Mouse (Mus musculus) forebrain, embryonic 16.5 days (tissue): Measurements from ENCODE around the gene Luc7l3. TPM values are rescaled to one million over a fixed set of nuclear protein-coding genes. Genes with fewer than 3 reads are reported as not detected.

Source experiments
- ATAC-seq: fragments of 200-750 bp; cut with Nextera tagmentation; 2 replicates; pipeline ENCODE4 v1.8.0; 2017; ENCODE audit warnings: mild to moderate bottlenecking, moderate library complexity
- H3K27ac ChIP-seq: fragments of 300-500 bp; sonication (generic); 2 replicates; pipeline ENCODE4 v1.5.1; 2014; ENCODE audit warnings: low read length, control low read depth
- H3K27me3 ChIP-seq: fragments of 300-500 bp; sonication (generic); replicated peaks from 2 replicates; pipeline ENCODE4 v1.6.1; 2014; ENCODE audit warnings: low read length; ENCODE audit not compliant: control insufficient read depth, insufficient read depth
- H3K36me3 ChIP-seq: fragments of 300-500 bp; sonication (generic); 2 replicates; pipeline ENCODE4 v1.6.1; 2014; ENCODE audit not compliant: control insufficient read depth, insufficient read depth
- H3K4me1 ChIP-seq: fragments of 300-500 bp; sonication (generic); replicated peaks from 2 replicates; pipeline ENCODE4 v1.6.1; 2014; ENCODE audit warnings: low read length; ENCODE audit not compliant: control insufficient read depth, insufficient read depth
- H3K4me2 ChIP-seq: fragments of 300-500 bp; sonication (generic); 2 replicates; pipeline ENCODE4 v1.6.1; 2014; ENCODE audit warnings: mild to moderate bottlenecking, low read length, control low read depth
- H3K4me3 ChIP-seq: fragments of 300-500 bp; sonication (generic); replicated peaks from 2 replicates; pipeline ENCODE4 v1.5.1; 2014; ENCODE audit warnings: mild to moderate bottlenecking, low read length, control low read depth
- H3K9ac ChIP-seq: fragments of 300-500 bp; sonication (generic); replicated peaks from 2 replicates; pipeline ENCODE4 v1.6.1; 2014; ENCODE audit warnings: low read depth, low read length, control low read depth
- H3K9me3 ChIP-seq: fragments of 300-500 bp; sonication (generic); 2 replicates; pipeline ENCODE4 v1.6.1; 2016; ENCODE audit warnings: low read length; ENCODE audit not compliant: control insufficient read depth
- WGBS: fragments of 180-500 bp; shearing (Covaris S2); extraction: QIAGEN DNeasy Blood & Tissue Kit; methylation state at CpG from one replicate; pipeline ENCODE4 v1.1.7; 2014; 5-methylcytosine and 5-hydroxymethylcytosine counted together
- polyA plus RNA-seq: library from polyadenylated mRNA; unstranded; fragments of >200 nt; fragmentation: Nextera tagmentation; extraction: Ambion mirVana; gene quantifications from 2 replicates; pipeline ENCODE4 v1.2.1, GENCODE M21; 2015

Gene Luc7l3
- polyA plus RNA-seq, 1 experiment from 2014 or later: 163 TPM

DNA sequence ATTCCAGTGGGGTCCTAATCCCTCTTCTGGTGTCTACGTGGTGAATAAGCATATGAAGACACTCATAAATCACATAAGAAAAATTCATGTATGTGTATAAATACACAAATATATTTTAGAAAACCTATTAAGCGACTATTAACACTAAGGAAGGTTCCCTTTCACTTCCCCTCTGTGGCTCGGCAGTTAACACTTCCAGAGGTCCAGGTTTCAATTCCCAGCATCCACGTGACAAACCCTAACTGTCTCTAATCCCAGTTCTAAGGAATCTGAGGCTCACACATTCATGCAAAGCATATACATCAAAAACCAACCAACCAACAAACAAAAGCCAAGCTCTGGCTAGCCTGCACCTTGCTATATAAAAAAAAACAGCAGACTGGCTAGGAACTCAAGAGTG, 4.3 kb downstream of the Luc7l3 start:
- Histone ChIP-seq H3K27ac (no peak overlapping the region), H3K36me3 (no peaks in the 10 kb centered on the region), H3K9ac (no peak overlapping the region), H3K27me3 (no peaks in the 10 kb centered on the region), H3K4me3 (no peak overlapping the region), H3K4me2 (peak overlapping the region; percentile 13; the same call in 1 of the 2 replicates), H3K4me1 (peaks cover 51% of the 10 kb centered on the region), H3K9me3 (no peaks in the 10 kb centered on the region)
- WGBS: 52% methylated on average over 4 of the region's 4 CpGs
- no peak for ATAC-seq

DNA sequence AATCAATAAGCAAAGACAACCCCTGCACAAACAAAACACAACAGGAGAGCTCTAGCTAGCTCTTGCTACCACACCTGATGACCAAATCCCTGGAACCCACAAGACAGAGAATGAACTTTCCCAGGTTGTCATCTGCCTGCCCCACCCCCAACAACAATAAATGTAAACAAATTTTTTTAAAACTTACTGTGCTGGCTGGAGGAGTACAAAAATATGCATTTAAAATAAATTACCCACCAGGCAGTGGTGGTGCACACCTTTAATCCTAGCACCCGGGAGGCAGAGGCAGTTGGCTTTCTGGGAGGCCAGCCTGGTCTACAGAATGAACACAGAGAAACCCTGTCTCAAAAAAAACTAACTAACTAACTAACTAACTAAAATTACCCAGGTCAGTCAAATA, 4.8 kb downstream of the Luc7l3 start:
- no peak overlapping the region for H3K27ac ChIP-seq
- peaks cover 48% of the 10 kb centered on the region for H3K4me1 ChIP-seq
- H3K27me3 ChIP-seq: no peaks in the 10 kb centered on the region

DNA sequence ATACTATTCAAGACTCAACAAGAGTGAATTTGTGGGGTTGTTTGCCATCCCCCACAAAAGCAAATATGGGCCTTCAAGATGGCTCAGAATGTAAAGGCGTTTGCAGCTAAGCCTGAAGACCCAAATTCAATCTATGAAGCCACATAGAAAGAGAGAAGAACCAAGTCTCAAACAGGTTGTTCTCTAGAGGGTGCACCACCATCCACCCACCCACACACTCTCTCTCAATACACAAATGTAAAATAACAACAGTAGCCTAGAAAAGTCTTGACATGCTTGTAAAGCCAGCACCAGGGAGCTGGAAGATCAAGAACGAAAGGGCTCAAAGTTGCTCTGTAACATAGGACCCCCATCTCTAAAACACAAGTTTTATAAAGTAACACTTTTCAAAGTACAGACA, 5.3 kb downstream of the Luc7l3 start:
- Histone ChIP-seq H3K36me3 (no peaks in the 10 kb centered on the region), H3K4me2 (no peak overlapping the region), H3K4me1 (peaks cover 48% of the 10 kb centered on the region), H3K27me3 (no peaks in the 10 kb centered on the region), H3K4me3 (no peak overlapping the region), H3K27ac (no peak overlapping the region), H3K9me3 (no peaks in the 10 kb centered on the region), H3K9ac (no peak overlapping the region)
- 83% methylated on average over 2 of the region's 2 CpGs for WGBS
- no peak for ATAC-seq

More for the DNA sequence above, 4.8 kb downstream of the Luc7l3 start:
- no peak for ATAC-seq
- no peaks in the 10 kb centered on the region for H3K9me3 ChIP-seq
- 87% methylated on average over 1 of the region's 1 CpGs for WGBS
- H3K36me3 ChIP-seq: no peaks in the 10 kb centered on the region
- H3K9ac ChIP-seq: no peak overlapping the region
- H3K4me2 ChIP-seq: no peak overlapping the region
- no peak overlapping the region for H3K4me3 ChIP-seq

DNA sequence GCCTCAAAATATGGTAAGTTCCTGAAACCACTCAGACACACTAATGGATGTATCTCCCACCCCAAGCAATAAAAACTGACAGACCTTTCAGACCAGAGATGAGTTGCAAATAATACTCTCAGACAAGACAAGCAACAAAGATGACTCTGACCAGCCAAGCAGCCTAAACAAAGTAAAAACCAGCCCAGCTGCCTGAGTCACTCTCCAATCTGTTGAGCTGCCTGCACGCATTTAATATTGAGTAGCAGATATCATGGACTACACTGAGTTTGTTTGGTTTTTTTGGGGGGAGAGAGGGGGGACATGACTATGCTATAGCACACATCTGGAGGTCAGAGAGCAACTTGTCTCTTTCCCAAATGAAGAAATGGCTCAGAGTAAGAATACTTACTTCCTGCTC, 6.5 kb downstream of the Luc7l3 start:
- Histone ChIP-seq H3K4me2 (no peak overlapping the region), H3K27ac (no peak overlapping the region), H3K4me1 (peaks cover 44% of the 10 kb centered on the region), H3K27me3 (no peaks in the 10 kb centered on the region), H3K9ac (no peak overlapping the region), H3K9me3 (no peaks in the 10 kb centered on the region), H3K4me3 (no peak overlapping the region), H3K36me3 (no peaks in the 10 kb centered on the region)
- 79% methylated on average over 1 of the region's 1 CpGs for WGBS
- ATAC-seq: no peak

DNA sequence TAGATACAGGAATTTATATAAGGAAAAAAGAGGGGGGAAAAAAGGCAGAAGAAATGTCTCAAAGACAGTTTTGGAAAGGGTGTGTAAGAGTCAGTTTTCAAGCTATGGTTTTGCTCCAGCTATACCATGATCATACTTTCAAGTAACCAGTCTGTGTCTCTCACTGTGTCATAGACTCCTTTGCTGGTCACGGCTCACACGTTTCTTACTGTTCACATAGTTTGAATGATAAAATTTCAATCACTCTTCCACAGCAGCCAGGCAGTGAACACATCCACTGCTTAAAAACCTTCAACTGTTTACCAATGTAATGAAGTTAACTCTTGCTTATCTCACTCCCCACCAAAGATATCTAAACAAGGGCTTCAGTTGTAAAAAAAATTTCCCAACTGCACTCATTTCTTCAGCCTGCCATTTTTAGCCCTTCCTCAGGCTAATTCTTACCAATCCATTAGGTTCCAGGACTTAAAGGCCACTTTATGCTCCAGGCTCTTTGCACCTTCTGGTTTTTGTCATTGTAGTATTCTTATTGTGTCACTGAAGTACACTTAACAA, 7.6 kb downstream of the Luc7l3 start:
- H3K9ac ChIP-seq: no peak overlapping the region
- 79% methylated on average over 2 of the region's 2 CpGs for WGBS
- no peak for ATAC-seq
- no peaks in the 10 kb centered on the region for H3K9me3 ChIP-seq
- peaks cover 32% of the 10 kb centered on the region for H3K4me1 ChIP-seq
- no peak overlapping the region for H3K4me3 ChIP-seq
- no peak overlapping the region for H3K27ac ChIP-seq
- H3K36me3 ChIP-seq: no peaks in the 10 kb centered on the region
- no peaks in the 10 kb centered on the region for H3K27me3 ChIP-seq
- no peak overlapping the region for H3K4me2 ChIP-seq

DNA sequence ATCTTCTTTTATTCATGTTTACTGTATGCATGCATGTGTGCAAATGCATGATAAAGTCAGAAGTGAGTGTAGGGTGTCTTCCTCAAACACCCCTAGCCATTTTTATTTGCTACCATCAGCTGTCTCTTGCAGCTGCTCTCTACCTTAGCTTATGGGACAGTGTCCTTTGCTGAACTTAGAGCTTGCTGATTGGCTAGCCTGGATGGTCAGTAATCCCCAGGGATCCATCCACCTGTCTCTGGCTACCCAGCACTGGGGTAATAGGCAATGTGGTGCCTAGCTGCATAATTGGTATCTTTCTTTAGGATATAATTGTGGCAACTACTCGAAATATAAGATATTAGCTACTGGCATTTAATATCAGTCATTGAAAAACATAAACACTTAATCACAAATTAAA, 9.1 kb downstream of the Luc7l3 start:
- no peak overlapping the region for H3K4me2 ChIP-seq
- no peak overlapping the region for H3K4me3 ChIP-seq
- 91% methylated on average over 1 of the region's 1 CpGs for WGBS
- H3K27me3 ChIP-seq: no peaks in the 10 kb centered on the region
- no peaks in the 10 kb centered on the region for H3K9me3 ChIP-seq
- no peak overlapping the region for H3K27ac ChIP-seq
- no peak overlapping the region for H3K9ac ChIP-seq
- peaks cover 26% of the 10 kb centered on the region for H3K4me1 ChIP-seq
- ATAC-seq: no peak
- H3K36me3 ChIP-seq: no peaks in the 10 kb centered on the region

DNA sequence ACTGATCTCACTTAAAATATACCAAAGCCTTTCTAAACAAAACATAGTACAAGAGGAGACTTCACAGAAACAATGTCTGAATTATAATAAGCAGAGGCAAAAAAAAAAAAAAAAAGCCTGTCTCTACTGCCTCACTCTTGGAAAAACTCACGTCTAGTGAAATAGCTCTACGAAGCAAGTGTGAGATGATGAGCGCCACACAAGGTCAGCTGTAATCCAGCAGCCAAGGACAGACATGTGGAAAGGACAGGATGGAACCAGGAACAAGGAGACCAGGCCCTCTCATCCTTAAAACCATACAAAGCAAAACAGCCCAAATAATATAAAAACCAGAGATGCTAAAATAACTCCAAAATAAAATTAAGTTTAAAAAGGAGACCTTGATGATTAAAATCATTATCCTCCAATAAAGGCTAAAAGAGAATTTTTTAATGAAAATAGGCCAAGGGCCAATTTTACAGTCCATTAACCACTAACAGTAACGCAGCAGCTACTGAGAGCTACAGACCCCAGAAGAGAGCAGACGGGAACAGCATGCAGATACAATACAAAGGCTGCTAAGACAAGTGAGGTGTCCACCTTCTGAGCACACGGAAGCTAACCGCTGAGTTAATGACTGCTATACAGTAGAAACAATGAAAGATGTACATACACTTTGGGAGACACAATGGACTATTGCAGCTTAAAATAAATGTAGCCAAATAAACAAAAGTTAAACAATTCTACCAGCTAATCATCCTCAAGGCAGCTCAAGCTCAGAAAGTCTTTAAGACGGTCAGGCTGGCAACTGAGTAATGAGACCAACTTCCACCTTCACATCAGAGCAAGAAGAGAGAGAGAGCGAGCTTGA, 26.6 kb downstream of the Luc7l3 start:
- 45% methylated on average over 9 of the region's 9 CpGs for WGBS
- ATAC-seq: no peak
- H3K36me3 ChIP-seq: peaks cover 55% of the 10 kb centered on the region

DNA sequence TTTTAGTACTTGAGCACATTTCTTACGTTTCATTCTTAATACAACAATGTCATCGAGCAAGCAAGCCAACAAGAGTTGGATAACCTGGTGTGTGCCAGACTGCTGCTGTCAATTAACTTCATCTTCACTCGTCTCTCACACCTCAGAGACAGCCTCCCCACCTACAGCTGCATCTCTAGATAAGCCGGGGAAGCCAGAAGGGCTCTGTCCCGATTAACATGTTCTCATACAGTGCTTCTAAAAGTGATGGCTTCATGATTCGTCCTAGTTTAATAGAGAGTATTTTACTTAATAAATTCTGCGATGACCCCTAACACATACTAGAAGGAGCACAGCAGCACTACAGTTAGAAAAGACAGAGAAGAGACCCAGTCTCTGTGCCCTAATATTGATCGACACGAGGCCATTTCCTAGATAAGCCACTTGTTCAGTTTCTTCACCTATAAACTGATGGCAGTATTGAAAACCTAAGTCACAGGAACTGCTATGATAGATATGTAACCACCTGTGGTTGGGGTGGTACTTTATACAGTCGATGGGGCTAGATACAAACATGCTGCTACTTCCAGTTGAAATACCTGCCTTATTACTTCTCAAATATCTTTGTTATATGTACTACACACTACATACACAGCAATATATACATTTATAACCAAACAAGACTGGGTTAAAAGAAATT, 31.6 kb downstream of the Luc7l3 start:
- H3K4me3 ChIP-seq: no peak overlapping the region
- no peak for ATAC-seq
- H3K4me2 ChIP-seq: no peak overlapping the region
- H3K27me3 ChIP-seq: no peaks in the 10 kb centered on the region
- H3K27ac ChIP-seq: no peak overlapping the region
- no peaks in the 10 kb centered on the region for H3K9me3 ChIP-seq
- no peaks in the 10 kb centered on the region for H3K4me1 ChIP-seq
- H3K9ac ChIP-seq: no peak overlapping the region
- peaks cover 44% of the 10 kb centered on the region for H3K36me3 ChIP-seq
- 86% methylated on average over 10 of the region's 10 CpGs for WGBS

More for the DNA sequence above, 26.6 kb downstream of the Luc7l3 start:
- H3K27me3 ChIP-seq: no peaks in the 10 kb centered on the region
- no peak overlapping the region for H3K27ac ChIP-seq
- no peaks in the 10 kb centered on the region for H3K4me1 ChIP-seq
- no peak overlapping the region for H3K4me3 ChIP-seq
- no peak overlapping the region for H3K9ac ChIP-seq
- H3K9me3 ChIP-seq: no peaks in the 10 kb centered on the region
- H3K4me2 ChIP-seq: no peak overlapping the region

DNA sequence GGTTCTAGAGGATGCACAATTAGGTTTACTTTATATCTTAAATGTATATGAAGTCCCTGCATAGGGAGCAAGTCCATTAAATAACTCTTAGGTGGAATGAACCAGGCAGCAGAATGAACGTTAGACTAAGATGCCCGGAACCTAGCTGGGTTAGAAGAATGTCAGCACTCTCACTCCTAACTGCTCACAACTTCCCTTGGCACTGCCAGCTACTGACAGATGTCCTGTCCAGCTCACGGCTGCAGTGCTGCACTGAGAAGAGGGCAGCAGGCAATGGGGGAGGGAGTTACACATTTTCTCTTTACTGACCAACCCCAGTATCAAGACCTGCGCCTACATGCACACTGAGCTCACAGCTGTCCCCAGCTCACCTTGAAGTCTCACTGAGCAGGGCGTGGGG, 34.7 kb downstream of the Luc7l3 start:
- WGBS: 92% methylated on average over 5 of the region's 5 CpGs
- Histone ChIP-seq H3K36me3 (peaks cover 32% of the 10 kb centered on the region), H3K9ac (no peak overlapping the region), H3K4me1 (0 out of 2 replicates have a peak, but pooled peaks cover 3% of the 10 kb centered on the region), H3K4me3 (no peak overlapping the region), H3K9me3 (no peaks in the 10 kb centered on the region), H3K4me2 (no peak overlapping the region), H3K27me3 (no peaks in the 10 kb centered on the region), H3K27ac (no peak overlapping the region)
- no peak for ATAC-seq
